Mouse (Mus musculus): ENCODE results near the gene Cstf2. TPM values are rescaled to one million over a fixed set of nuclear protein-coding genes. Genes with fewer than 3 reads are reported as not detected.

Gene Cstf2
- 48.1 and 48.9 TPM in 2 replicates for polyA plus RNA-seq (2015; fragmentation: Nextera tagmentation; extraction: Ambion mirVana)

DNA sequence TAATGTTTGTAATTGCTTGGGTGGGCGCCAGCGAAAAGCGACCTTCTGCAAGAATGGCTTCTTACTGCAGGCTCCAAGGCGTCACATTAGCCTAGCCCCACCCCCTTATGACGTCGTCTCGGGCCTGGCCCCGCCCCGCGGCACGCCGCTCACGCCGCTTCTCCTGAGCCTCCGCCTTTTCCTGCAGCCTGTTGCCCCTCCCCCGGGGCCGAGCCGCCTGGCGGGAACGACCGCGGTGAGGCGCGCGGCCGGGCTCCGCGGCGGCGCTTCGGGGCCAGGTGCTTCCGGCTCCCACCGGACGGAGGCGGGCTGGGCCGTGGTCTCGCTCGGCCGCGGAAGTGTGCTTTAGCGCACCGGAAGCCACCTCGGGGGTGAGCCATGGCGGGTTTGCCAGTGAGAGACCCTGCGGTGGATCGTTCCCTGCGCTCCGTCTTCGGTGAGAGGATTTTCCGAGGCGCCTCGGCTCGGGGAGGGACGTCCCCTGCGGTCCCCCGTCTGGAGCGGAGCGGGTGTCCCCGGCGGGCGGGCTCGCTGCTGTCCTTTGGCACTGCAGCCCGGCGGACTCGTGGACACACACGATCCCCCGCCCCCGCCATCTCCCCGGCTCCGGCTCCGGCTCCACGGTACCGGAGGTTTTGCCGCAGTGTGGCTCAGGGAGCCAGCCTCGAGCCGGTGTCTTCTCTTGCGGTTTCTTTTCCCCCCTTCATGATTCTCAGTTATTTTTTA lies at the start of gene Cstf2:
TSS of gene Cstf2 (plus strand) at position 201 of the 726 bp plus-strand sequence.
- no peaks in the 10 kb centered on the region for H3K27me3 ChIP-seq
- H3K36me3 ChIP-seq, result peaks cover 14% of the 10 kb centered on the region; the same call in 1 of the 2 replicates
- peak within 1 kb of the TSS; percentile 65 for H3K4me3 ChIP-seq
- peak within 1 kb of the TSS; percentile 54 for H3K4me2 ChIP-seq
- H3K4me1 ChIP-seq, result no peaks in the 10 kb centered on the region
- WGBS, result 23% methylated on average over 61 of the region's 77 CpGs
- H3K9ac ChIP-seq, result peak within 1 kb of the TSS; percentile 72
- peak; percentile 99 for ATAC-seq (ENCODE audit: borderline replicate concordance, extremely low read depth, low FRiP score, low TSS enrichment)
- H3K9me3 ChIP-seq, result no peaks in the 10 kb centered on the region
- peak within 1 kb of the TSS; percentile 92 for H3K27ac ChIP-seq

DNA sequence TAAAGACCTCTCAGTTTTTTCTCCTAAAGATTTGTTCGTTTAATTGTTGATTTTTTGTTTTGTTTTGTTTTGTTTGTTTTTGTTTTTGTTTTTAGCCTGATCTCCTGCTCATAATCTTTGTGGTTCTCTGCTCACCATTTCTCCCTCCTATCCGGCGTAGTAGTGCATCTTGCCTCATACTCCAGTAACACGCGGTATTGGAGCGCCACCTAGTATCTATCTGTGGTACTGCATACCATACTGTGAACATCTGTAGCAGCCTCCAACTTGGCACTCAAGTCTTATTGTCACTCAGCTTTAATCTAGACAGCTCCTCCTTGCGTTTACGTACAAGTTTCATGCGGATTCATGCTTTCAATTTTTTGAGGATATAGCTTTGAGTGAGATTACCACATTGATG lies 40.0 kb upstream of the Cstf2 start:
- H3K27me3 ChIP-seq, result no peaks in the 10 kb centered on the region
- no peak overlapping the region for H3K27ac ChIP-seq
- no peaks in the 10 kb centered on the region for H3K36me3 ChIP-seq
- no peak overlapping the region for H3K4me2 ChIP-seq
- no peak overlapping the region for H3K4me3 ChIP-seq
- WGBS, result 15% methylated on average over 9 of the region's 9 CpGs
- no peak overlapping the region for H3K9ac ChIP-seq
- H3K4me1 ChIP-seq, result no peaks in the 10 kb centered on the region
- ATAC-seq (ENCODE audit: borderline replicate concordance, extremely low read depth, low FRiP score, low TSS enrichment), result peak; percentile 73; the same call in 1 of the 2 replicates
- H3K9me3 ChIP-seq, result no peaks in the 10 kb centered on the region

DNA sequence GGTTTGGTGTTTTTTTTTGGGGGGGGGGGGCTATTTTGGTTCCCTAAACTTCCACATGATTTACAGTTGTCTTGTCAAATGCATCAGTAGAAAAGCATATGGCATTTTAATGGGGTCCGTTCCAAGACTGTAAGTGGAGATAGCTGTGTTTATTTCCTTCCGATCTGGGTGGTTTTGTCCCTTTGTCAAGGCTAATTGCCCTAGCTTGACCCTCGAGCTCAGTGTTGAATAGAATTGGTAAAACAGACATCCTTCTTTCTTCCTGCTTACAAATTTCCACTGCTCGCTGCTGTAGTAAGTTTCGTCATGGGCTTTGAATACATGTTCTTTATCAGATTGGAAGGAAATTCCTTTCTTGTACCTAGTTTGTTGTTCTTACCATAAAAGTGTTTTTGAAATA lies 38.3 kb upstream of the Cstf2 start:
- WGBS, result 35% methylated on average over 5 of the region's 5 CpGs
- H3K27ac ChIP-seq, result no peak overlapping the region
- H3K4me3 ChIP-seq, result no peak overlapping the region
- ATAC-seq (ENCODE audit: borderline replicate concordance, extremely low read depth, low FRiP score, low TSS enrichment), result no peak
- H3K36me3 ChIP-seq, result no peaks in the 10 kb centered on the region
- H3K9ac ChIP-seq, result no peak overlapping the region
- no peaks in the 10 kb centered on the region for H3K4me1 ChIP-seq
- no peak overlapping the region for H3K4me2 ChIP-seq
- no peaks in the 10 kb centered on the region for H3K27me3 ChIP-seq
- no peaks in the 10 kb centered on the region for H3K9me3 ChIP-seq

DNA sequence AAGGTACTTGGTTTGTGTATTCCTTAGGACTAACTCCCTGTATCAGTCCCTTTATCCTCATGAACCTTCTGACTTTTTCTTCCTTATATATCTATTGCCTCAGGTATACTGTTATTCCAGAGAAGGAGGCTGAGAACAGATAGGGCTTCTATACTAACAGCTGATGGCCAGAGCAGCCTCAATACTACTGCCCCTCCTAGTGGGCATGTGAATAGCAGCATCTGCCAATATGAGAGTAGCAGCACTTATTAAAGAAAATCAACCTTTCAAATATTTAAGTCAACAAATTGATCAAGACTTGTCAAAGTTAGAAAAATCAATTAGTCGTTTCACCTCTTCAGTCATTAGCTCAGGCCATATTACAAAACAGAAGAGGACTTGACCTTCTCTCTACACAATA lies 10.0 kb upstream of the Cstf2 start:
- no peak overlapping the region for H3K9ac ChIP-seq
- H3K4me2 ChIP-seq, result no peak overlapping the region
- no peaks in the 10 kb centered on the region for H3K9me3 ChIP-seq
- H3K36me3 ChIP-seq, result no peaks in the 10 kb centered on the region
- 47% methylated on average over 1 of the region's 1 CpGs for WGBS
- no peak overlapping the region for H3K27ac ChIP-seq
- H3K4me1 ChIP-seq, result no peaks in the 10 kb centered on the region
- ATAC-seq (ENCODE audit: borderline replicate concordance, extremely low read depth, low FRiP score, low TSS enrichment), result no peak
- no peaks in the 10 kb centered on the region for H3K27me3 ChIP-seq
- no peak overlapping the region for H3K4me3 ChIP-seq

- Histone ChIP-seq H3K27me3 (no peaks in the 10 kb centered on the region), H3K27ac (no peak overlapping the region), H3K4me2 (no peak overlapping the region), H3K9ac (no peak overlapping the region), H3K9me3 (no peaks in the 10 kb centered on the region), H3K4me3 (no peak overlapping the region), H3K36me3 (0 out of 2 replicates have a peak, but pooled peaks cover 4% of the 10 kb centered on the region), H3K4me1 (no peaks in the 10 kb centered on the region)
- no peak for ATAC-seq (ENCODE audit: borderline replicate concordance, extremely low read depth, low FRiP score, low TSS enrichment)
- 80% methylated on average over 2 of the region's 2 CpGs for whole genome bisulfite sequencing
Measured at GRCm38 (mm10) chrX:134056897-134057296, 2.1 kb upstream of the Cstf2 start.

- H3K4me3 ChIP-seq, result peak overlapping the region; percentile 65
- H3K27me3 ChIP-seq, result no peaks in the 10 kb centered on the region
- no peak overlapping the region for H3K9ac ChIP-seq
- H3K4me2 ChIP-seq, result peak overlapping the region; percentile 41
- H3K36me3 ChIP-seq, result peaks cover 14% of the 10 kb centered on the region; the same call in 1 of the 2 replicates
- H3K9me3 ChIP-seq, result no peaks in the 10 kb centered on the region
- 46% methylated on average over 14 of the region's 14 CpGs for WGBS
- ATAC-seq (ENCODE audit: borderline replicate concordance, extremely low read depth, low FRiP score, low TSS enrichment), result peak; percentile 19; the same call in 1 of the 2 replicates
- H3K27ac ChIP-seq, result peak overlapping the region; percentile 92
- no peaks in the 10 kb centered on the region for H3K4me1 ChIP-seq
Measured at GRCm38 (mm10) chrX:134058040-134058875, 729 bp upstream of the Cstf2 start.

GRCm38 (mm10) chrX:134059764-134060163 lies 777 bp downstream of the Cstf2 start:
- ATAC-seq (ENCODE audit: borderline replicate concordance, extremely low read depth, low FRiP score, low TSS enrichment), result no peak
- H3K4me2 ChIP-seq, result peak overlapping the region; percentile 54
- peaks cover 14% of the 10 kb centered on the region; the same call in 1 of the 2 replicates for H3K36me3 ChIP-seq
- peak overlapping the region; percentile 72 for H3K9ac ChIP-seq
- peak overlapping the region; percentile 92 for H3K27ac ChIP-seq
- 18% methylated on average over 10 of the region's 10 CpGs for WGBS
- no peaks in the 10 kb centered on the region for H3K27me3 ChIP-seq
- peak overlapping the region; percentile 65 for H3K4me3 ChIP-seq
- no peaks in the 10 kb centered on the region for H3K9me3 ChIP-seq
- H3K4me1 ChIP-seq, result no peaks in the 10 kb centered on the region

DNA sequence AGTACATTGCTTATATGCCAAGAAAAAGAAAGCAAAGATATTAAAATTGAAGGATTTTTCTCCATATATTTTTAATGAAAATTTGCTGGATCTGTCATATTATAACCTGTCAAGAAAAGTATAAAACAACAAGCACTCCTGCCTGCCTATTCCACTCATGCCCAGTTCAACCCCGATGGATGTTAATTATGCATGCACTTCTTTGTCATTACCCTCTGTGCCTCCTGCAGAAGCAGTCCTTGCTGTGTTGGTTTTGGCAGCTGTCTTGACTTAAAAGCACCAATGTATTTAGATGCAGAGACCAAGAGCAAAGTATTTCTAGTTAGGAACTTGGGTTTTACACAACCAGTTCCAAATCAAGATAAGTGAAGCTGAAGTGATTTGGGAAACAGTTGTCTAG lies 26.5 kb downstream of the Cstf2 start:
- no peak overlapping the region for H3K4me2 ChIP-seq
- peaks cover 3% of the 10 kb centered on the region for H3K36me3 ChIP-seq
- H3K4me1 ChIP-seq, result no peaks in the 10 kb centered on the region
- no peaks in the 10 kb centered on the region for H3K9me3 ChIP-seq
- 82% methylated on average over 1 of the region's 1 CpGs for WGBS
- H3K27ac ChIP-seq, result no peak overlapping the region
- no peak overlapping the region for H3K4me3 ChIP-seq
- no peak overlapping the region for H3K9ac ChIP-seq
- H3K27me3 ChIP-seq, result no peaks in the 10 kb centered on the region
- no peak for ATAC-seq (ENCODE audit: borderline replicate concordance, extremely low read depth, low FRiP score, low TSS enrichment)

GRCm38 (mm10) chrX:134102641-134103040 lies 43.7 kb downstream of the Cstf2 start:
- no peak overlapping the region for H3K4me3 ChIP-seq
- 58% methylated on average over 2 of the region's 2 CpGs for WGBS
- H3K4me2 ChIP-seq, result no peak overlapping the region
- H3K27ac ChIP-seq, result no peak overlapping the region
- no peak for ATAC-seq (ENCODE audit: borderline replicate concordance, extremely low read depth, low FRiP score, low TSS enrichment)
- no peak overlapping the region for H3K9ac ChIP-seq
- no peaks in the 10 kb centered on the region for H3K36me3 ChIP-seq
- H3K9me3 ChIP-seq, result no peaks in the 10 kb centered on the region
- no peaks in the 10 kb centered on the region for H3K4me1 ChIP-seq
- no peaks in the 10 kb centered on the region for H3K27me3 ChIP-seq

- 43% methylated on average over 3 of the region's 3 CpGs for WGBS
- Histone ChIP-seq H3K9me3 (no peaks in the 10 kb centered on the region), H3K4me1 (no peaks in the 10 kb centered on the region), H3K4me2 (no peak overlapping the region), H3K27me3 (no peaks in the 10 kb centered on the region), H3K36me3 (no peaks in the 10 kb centered on the region), H3K4me3 (no peak overlapping the region), H3K9ac (no peak overlapping the region), H3K27ac (no peak overlapping the region)
- no peak for ATAC-seq (ENCODE audit: borderline replicate concordance, extremely low read depth, low FRiP score, low TSS enrichment)
Measured at GRCm38 (mm10) chrX:134111767-134112166, 52.8 kb downstream of the Cstf2 start.

DNA sequence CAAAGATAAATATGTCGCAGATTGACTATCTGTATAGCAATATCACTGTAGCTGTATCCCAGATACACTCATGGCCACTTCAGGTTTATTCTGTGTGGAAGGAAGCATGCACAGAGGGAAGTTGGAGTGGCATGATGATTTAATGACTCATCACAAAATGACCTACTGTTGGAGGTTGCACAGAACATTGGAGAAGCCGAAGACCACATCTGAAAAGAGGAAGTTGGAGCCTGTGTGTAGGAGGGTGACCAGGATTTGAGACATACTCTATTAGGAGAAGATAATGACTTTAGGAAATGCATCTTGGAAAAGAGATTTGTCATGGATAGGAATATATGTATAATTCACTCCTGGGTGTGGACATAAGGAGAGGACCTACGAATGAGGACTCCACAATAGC lies 57.4 kb downstream of the Cstf2 start:
- Histone ChIP-seq H3K4me2 (no peak overlapping the region), H3K27ac (no peak overlapping the region), H3K9me3 (no peaks in the 10 kb centered on the region), H3K36me3 (no peaks in the 10 kb centered on the region), H3K9ac (no peak overlapping the region), H3K4me1 (no peaks in the 10 kb centered on the region), H3K4me3 (no peak overlapping the region), H3K27me3 (no peaks in the 10 kb centered on the region; the same call in 1 of the 2 replicates)
- ATAC-seq (ENCODE audit: borderline replicate concordance, extremely low read depth, low FRiP score, low TSS enrichment), result no peak
- 54% methylated on average over 3 of the region's 3 CpGs for WGBS

DNA sequence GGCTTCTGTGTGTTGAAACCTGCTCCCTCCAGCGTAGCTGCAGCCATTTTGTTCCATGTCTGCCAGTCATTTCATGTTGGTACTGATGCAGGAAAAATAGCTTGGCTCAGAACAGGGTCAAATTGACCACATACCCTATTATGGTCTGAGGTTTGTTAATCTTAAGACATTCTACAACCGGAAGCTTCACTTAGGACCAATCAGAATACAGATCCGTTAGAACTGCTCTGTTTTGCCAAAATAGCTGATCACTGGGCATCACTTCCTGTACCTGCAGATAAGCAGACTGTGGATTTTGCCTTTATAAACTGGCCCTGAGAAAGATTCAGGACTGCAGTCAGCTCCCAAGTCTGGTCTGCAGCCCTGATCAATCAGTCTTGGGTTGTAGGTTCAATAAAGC lies 69.6 kb downstream of the Cstf2 start:
- Histone ChIP-seq H3K36me3 (no peaks in the 10 kb centered on the region), H3K4me3 (no peak overlapping the region), H3K27ac (no peak overlapping the region), H3K9me3 (no peaks in the 10 kb centered on the region), H3K9ac (no peak overlapping the region), H3K4me1 (no peaks in the 10 kb centered on the region), H3K4me2 (no peak overlapping the region), H3K27me3 (peaks cover 22% of the 10 kb centered on the region; the same call in 1 of the 2 replicates)
- ATAC-seq (ENCODE audit: borderline replicate concordance, extremely low read depth, low FRiP score, low TSS enrichment), result no peak
- WGBS, result 68% methylated on average over 3 of the region's 3 CpGs
